Mouse (Mus musculus): ENCODE results near the gene Cd3eap. TPM values are rescaled to one million over a fixed set of nuclear protein-coding genes. Genes with fewer than 3 reads are reported as not detected.

Cd3eap gene
- total RNA-seq, 2 experiments from 2014 or later: 7.8 to 9.8 TPM

DNA sequence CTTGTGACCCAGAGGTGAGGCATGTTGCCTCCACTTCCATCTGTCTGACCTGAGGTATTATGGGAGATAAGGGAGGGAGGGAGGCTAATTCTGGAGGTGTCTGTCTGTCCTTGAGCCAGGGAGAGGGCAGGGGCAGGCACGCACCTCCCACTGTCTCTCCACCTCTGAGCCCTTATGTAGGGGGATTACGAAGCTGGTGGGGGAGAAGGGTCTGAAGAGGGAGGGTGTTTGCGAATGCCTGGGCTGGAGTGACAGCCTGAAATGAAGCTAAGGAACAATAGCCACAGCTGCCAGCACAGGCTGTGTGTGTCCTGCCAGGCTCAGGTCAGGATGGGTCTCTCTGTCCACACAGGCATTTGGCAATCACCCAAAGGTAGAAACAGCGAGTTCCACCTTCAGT, 3.0 kb upstream of the Cd3eap start:
- DNase-seq: no peak

DNA sequence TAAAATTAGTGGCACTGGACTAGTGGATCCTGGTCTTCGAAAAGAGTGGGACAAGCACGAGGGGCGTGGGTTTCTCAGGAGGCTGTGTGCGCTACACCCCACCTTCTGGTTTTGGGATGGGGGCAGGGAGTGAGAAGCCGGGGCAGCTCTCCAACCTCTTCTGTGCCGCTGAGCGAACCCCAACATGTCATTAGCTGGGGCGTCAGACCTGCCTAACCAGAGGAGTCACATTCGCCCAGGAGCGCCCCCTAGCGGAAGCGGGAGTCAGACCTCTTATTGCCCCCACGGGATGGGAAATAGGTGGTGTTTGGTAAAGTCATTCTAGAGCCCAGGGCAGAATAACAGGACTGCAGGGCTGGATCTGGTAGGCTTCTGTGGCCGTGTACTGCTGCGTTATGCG, 2.4 kb upstream of the Cd3eap start:
- DNase-seq: peak; percentile 79

DNA sequence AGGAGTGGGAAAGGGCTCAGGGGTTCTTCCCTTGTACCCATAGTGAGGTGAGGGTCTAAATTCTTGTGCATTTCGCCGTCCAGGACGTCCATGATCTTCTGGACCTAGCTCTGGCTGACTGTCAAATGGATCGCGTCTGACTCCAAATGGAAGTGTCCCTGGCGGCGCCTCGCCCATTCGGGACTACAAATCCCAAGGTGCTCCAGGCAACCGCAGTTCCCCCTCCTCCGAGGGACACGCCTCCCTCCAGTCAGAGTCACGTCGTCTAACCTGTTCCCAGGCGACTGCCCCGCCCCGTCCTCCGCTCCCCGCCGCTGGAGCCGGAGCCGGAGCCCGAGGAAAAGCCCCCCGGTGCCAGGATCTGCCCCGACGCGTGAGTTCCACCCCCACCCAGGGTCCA, 1.7 kb upstream of the Cd3eap start:
- peak; percentile 82 for DNase-seq

DNA sequence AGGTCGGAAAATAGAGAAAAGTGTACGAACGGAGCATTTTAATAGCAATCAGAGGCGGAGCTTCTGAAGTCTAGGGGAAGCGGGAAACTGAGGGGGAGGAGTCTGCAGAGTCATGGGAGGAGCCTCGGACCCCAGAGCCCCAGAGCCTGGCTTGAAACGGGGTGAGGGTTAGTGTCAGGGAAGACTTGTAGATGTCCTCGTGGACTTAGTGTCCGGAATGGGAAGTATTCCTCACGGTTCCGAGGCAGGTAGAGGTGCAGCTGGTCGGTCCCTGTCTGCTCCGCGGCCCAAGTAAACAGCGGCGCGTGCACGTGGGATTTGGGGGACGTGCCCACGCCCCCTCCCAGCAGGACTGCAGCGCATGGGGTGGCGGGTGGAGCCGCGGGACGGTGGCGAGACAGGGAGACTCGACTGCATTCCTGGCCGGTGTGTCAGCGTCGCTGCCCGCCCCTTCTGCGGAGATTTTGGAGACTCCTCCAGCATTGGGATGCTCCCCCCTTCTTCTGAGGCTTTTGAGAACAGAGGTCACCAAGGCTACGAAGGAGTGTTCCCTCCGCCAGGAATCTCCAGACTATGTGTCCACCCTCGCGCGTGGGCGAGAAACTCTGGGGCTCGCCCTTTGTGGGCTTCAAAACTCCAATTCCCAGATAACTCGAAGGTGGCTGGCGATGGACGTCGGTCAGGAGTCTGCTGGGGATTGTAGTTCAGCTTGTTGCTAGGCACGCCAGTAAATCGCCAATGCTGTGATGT, 784 bp upstream of the Cd3eap start:
- DNase-seq: peak; percentile 63

DNA sequence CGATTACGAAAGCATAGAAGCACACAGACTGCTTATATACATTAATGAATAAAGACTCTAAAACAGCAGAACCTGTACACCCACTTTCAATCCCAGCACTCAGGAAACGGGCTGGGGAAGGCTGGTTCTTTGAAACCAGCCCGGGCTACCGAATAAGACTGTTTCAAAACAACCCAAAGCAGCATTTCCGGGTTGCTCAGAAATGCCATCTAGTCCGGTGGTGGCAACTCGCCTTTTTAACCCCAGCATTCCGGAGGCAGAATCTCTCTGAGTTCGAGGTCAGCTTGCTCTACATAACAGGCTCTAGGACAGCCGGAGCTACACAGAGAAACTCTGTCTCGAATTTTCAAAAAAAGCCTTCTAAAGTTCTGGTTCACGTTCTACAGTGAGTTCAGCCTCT, 649 bp downstream of the Cd3eap start:
- peak; percentile 2 for DNase-seq

DNA sequence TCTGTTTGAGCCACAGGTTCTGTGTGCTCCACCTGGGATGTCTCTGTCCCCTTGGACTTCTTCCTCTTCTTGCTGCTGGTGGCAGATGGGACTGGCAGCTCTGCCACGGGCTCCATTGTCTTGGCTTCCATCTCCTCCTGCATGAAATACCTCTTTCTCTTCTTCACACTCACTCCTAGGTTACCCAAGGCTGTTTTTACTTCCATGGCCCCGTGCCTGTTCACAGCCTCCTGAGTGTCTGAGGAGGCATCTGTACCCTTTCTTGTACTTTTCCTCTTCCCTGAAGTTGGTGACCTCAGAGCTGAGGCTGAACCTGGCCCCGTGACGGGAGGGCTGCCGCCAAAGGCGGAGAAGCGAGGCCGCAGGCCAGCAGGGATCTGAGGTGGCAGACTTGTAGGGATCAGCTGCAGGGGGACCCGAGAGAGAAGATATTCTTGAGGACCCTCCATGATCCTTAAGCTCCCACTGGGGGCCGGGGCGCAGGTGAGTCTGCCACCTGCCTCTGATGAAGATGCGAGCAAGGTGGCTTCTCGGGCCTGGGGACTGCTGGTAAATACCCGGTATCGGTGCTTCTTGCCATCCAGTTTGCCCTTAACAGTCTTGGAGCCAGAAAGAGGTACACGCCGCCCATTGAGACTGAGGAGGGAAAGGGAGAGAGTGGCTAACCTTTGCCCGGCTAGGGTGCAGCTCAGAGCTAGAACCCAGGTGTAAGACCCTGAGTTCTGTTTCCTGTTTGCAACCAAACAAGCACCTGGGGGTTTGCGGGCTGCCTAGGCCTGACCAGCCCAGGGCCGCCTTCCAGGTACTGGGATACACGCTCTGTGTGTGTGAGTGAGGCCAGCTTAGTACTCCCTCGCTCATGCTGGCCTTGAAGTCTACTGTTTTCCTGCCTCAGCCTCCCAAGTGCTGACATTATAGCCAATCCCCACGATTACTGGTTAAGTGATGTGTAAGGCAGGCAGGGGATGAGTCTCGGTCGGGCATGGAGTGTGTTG, 1.6 kb downstream of the Cd3eap start:
- peak; percentile 10 for DNase-seq

DNA sequence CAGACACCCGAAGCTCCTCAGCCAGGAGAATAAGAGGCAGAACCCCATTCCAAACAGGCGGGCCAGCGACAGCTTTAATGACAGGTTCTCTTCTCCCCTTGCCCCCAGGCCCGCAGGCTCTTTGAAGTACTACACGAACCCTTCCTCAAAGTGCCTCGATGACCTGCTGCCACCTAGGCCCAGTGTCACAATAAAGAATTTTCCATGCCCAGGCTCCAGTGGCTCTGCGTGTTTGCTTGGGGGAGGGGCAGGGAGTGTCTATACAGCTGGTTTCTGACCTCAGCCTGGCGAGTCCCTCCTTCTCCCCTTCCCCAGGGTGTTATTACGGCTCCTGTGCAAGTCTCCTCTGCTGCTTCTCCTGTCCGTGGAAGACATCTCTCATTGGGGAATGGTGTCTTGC, 3.0 kb downstream of the Cd3eap start:
- DNase-seq: no peak

DNA sequence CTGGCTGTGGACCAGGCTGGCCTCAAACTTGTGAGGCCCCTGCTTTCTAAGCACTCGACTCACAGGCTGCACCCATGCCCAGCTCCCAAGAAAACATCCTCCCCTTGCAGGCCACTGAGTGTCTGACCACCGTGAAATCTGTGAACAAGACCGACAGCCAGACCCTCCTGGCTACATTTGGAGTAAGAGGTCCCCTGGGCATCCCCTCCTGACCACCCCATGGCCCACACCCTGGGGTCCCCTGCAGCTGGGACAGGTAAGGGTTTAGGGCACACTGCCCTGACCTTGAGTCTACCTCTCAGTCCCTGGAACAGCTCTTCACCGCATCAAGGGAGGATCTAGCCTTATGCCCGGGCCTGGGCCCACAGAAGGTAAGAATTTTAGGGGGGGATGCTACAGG, 4.3 kb downstream of the Cd3eap start:
- DNase-seq: no peak

DNA sequence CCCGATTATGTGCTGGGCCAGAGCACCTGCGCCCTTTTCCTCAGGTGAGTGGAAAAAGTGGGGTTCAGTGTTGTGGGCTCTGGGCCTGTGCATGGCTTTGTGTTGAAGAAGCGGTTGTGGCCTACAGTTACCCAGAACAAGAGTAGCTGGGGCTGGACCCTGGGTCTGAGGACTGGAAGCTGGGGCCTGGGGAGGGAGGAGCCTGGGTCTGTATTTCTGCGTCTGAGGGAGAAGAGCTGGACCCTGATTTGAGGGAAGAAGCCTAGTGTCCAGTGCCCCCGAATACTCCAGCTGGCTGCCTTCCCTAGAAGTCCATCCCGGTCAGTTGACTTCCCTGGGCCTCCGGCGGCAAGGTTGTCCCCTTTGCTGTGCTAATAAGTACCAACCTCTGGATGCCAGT, 9.1 kb downstream of the Cd3eap start:
- DNase-seq: no peak

DNA sequence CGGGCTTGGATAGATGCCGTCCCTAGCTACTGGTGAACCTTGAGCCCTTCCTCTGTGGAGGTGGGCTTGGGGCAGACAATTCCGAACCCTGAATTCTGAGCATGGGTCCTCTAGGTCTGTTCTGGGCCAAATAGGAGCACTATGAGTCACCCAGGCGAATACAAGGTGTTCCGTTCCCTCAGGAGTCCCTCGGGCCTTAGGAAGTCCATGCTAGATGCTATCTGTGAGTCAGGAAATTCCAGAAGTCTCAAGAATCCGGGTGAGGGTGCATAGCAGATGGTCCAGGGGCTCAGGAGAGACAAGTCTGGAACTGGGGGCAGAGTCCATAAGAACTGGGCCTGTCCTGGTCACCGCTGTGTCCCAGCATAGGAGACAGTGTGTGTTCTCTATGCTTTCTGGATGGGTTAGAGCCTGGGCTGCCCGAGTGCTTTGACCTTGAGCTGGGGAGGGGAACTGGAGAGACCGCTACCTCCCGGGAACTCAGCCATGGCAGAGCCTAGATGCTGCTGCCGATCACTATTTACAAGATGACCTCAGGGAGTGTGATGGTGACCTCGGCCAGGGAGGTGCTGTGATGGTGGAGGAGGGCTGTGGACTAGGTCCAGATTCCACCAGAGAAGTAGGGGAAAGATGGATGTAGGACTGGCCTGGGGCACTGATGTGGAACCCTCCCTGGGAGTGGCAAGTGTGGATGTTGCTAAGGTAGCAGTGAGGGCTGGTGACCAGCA, 9.9 kb downstream of the Cd3eap start:
- DNase-seq: no peak

DNA sequence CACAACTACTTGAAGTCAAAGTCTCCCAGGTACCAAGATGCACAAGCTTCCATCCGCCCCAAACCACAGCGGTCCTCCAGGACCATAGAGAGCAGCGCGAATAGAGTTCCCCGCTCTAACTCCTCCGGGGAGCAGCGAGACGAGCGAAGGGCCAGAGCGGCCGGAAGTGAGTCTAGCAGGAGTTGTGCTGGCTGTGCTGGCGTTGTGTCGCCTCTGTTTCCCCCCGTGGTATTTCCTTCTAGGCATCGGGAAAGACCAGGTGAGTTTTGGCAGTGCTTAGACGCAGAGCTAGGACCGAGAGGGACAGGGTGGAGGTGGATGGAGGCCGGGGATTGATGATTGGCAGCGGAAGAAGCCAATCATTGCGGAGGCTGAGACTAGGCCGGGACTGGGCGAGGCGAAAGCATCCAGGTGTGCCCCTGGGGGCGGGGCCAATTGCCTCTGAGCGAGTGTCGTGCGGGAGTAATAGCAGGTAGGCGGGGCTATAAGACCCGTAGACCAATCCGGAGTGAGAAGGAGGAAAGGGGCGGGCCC, 14.3 kb downstream of the Cd3eap start:
- peak; percentile 87 for DNase-seq

DNA sequence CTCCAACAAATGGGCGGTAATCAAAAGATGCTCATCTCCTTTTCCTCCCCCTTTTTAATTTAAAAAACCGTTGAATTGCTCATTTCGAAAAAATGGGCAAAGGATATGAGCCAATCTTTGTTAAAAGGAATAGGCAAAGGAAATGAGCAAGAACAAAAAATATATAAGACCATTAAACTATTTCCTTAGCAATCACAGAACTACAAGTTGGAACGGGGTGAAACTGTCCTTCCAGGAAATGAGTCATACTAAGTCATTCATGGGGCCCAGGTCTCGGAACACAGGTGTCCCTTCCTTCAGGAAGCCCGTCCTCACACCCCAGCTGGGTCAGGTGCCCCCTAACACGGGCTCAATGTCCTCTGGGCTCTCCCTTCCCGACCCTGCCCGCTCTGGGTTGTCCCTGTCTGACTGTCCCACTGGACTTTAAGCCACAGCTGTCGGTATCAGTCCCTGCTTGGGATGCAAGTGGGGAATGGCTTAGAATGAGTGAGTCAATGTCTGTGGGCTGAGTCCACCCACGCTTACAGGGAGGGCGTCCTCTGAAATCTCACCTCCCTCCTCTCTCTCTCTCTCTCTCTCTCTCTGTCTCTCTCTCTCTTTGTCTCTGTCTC, 14.9 kb downstream of the Cd3eap start, which contains the start of gene Ercc1:
Gene Ercc1 (plus strand): TSS at position 542 of the 611 bp plus-strand sequence.
- no peak for DNase-seq

DNA sequence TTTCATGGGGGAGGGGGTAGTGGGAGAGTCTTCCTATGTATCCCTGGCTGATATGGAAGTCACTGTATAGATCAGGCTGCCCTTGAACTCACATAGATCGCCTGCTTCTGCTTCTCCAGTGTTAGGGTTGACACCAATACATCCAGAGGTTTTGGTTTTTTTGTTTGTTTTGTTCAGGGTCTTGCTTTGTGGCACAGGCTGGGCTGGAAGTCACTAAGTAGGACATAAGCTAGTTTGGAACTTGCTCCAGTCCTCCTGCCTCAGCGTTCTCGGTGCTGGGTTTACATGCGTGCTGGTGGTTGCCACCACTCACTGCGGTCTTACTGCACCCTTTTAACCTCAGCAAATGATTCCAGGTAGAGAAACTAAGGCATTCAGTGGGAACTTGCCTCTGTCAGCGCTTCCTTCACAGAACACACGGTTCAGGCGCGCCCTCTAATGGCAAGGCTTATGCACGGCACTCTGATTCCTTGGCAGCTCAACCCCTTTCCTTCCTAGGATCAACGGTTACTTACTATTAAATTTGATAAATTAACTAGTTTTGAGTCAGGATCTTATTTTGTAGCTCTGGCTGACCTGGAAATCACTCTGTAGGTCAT, 16.0 kb downstream of the Cd3eap start:
- peak; percentile 71 for DNase-seq

DNA sequence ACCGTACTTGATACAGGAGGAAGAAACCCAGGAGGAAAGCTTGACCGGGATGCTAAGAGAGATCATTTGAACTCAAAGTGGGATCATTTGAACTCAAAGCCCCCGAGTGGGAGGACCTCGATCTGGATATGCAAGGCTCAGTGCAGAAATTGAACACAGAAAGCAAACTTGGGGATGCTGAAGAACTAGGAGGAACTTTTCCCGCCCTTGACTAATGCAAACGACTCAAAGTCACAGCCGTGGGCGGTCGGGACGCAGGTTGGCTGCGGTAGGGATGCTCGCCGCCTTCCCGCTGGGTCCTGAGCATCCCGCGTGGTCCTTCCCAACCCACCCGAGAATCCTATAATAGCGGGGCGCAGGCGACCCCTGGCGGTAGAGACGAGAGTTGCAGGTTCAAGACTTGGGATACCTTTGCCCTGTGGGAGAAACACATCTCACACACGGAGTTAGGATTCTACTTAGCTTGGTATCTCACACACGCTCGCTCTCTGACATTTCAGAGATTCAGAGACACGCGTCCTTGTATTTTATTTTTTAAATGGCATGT, 16.7 kb downstream of the Cd3eap start:
- DNase-seq: peak; percentile 90

DNA sequence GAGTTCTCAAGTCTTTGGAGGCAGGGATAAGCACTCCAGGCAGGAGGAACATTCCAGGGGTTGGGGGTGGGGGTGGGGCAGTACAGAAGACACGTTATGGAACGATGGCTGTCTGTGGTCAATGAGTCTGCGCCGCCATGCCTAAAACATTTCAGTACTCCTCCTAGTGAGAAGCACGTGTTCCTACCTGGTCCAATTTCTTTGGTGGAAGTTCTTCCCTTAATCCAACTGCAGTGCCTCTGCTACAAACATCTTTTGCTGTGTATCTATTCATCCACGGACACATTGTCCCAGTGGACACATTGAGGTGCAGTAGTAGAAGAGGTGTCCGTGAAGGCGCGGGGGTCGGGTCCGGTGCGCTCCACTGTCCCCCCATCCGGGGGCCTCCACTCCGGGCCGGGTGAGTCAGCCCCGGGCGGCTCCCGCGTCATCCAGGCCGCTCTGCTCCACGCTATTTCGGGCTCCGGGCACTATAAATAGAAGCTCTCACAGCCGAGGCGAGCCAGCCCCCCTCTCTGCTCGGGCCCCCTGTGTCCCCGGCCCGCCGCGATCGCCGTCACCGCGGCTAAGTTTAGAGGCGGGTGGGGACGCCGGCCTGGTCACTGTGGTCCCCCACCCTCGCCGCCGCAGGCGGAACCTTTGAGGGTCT, 17.4 kb downstream of the Cd3eap start:
- DNase-seq: peak; percentile 59

DNA sequence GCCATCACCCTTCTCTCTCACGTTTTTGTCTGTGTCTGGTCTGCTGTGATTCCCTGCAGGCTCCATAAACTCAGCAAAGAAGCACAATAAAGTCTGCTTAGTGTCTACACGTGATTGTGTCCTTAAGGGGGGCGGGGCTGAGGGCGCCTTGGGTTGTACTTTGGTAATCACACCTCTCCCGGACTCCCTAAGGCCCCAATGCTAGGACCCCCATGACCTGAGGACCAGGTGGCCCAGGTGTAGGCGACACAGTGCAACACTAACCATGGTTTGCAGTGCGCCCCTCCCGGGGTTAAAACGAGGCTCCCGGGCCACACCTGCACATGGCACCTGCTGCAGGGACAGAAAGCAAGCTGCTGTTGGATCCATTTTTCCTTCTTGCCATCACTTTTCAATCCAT, 18.0 kb downstream of the Cd3eap start:
- no peak for DNase-seq

DNA sequence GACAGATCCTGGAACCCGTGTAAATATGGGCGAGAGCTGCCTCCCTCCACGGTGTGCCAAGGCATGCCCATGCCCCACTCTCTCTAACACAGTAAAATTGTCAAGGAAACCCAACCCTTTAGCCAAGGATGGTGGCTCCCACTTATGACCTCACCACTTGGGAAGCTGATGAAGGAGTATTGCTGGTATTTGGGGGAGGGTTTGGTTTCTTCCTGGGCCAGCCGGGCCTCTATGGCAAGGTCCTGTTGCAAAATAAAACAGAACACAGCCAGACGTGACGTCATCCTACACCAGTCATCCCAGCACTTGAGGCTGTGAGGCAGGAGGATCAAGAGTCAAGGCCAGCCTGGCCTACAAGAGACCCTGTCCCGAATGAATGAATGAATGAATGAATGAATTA, 20.7 kb downstream of the Cd3eap start:
- DNase-seq: no peak

DNA sequence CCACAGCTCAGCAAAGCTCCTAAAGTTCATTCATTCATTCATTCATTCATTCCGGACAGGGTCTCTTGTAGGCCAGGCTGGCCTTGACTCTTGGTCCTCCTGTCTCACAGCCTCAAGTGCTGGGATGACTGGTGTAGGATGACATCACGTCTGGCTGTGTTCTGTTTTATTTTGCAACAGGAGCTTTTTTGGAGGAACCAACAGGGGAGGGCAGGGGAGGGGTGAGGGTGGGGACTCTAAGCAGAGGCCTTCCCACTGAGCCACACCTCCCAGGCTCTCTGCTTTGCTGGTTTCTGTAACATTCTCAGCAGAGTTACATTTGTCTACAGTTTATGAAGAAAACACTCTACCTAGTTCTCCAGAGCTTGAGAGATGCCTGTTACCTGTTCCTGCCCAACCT, 21.2 kb downstream of the Cd3eap start:
- no peak for DNase-seq

DNA sequence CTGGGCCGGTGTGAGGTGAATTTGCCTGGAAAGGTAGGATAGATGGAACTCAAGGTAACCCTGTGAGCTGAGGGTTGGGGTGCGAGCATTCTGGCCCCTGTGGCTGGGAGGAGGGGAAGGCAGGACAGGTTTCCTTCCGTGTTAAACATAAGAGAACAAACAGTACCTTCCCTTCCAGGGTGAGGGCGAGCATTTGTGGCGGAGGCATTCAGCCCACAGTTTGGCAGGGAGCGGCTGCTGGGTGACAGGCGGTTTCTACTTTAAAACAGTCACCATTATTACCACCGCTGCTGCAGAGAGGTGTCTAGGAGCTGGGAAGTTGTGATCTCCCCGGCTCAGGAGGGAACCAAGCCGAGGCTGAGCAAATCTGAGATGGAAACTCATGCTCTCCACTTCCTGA, 22.2 kb downstream of the Cd3eap start:
- no peak for DNase-seq

DNA sequence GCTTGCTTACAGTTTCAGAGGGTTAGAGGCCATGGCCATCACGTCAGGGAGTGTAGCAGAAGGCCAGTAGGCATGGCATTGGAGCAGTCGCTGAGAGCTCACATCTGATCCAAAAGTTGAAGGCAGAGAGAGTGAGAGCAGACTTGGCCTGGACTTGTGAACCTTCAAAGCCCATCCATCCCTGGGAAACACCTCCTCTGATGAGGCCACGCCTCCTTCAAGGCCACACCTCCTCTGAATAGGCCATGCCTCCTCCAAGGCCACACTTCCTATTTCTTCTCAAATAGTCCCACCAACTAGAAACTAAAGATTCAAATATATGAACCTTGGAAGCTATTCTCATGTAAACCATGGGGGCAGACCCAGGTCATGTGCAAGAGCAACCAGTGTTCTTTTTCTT, 23.7 kb downstream of the Cd3eap start:
- DNase-seq: no peak
